Mouse (Mus musculus) liver, postnatal 0 days (tissue): ENCODE data around the gene Itch.

Experiments
- CTCF ChIP-seq: sonication (generic); IDR thresholded peaks from 2 replicates; pipeline ENCODE4 v1.5.1; 2016; ENCODE audit warnings: antibody characterized with exemption, low read depth
- EP300 ChIP-seq: IDR thresholded peaks from 2 replicates; pipeline ENCODE4 v1.6.1; 2016; ENCODE audit warnings: antibody characterized with exemption, low read depth, mild to moderate bottlenecking

GRCm38 (mm10) chr2:155100796-155101259 is 32.5 kb upstream of the Itch start:
- TF ChIP-seq CTCF (no peak), EP300 (no peak)
